Mouse (Mus musculus) lung, postnatal 0 days (tissue): Measurements from ENCODE around the gene Ncoa3.

ENCODE experiments used
- CTCF ChIP-seq: IDR thresholded peaks from 2 replicates; pipeline ENCODE4 v1.5.1; 2016; ENCODE audit warnings: antibody characterized with exemption, mild to moderate bottlenecking
- EP300 ChIP-seq: IDR thresholded peaks from 2 replicates; pipeline ENCODE4 v1.6.1; 2016; ENCODE audit warnings: antibody characterized with exemption, mild to moderate bottlenecking, control low read depth

DNA sequence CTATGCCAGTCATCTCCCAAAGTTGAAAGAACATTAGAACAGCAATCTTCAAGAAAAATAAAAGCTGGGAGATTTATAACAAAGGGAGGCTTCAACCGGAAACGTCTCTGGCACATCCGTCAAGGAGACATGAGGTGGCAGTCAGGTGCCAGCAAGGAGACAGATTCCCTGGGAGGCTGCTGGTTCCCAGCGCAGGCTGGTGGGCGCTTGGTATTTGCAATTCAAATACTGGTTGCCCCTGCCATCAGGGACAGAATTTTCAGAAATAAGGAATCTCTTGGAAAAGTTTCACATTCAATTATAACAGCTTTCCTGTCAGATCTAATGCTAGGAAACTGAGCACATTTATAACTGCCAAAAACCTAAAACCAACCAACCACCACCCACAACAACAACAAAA is 115.5 kb downstream of the Ncoa3 start:
- TF ChIP-seq EP300 (no peak), CTCF (no peak)
